Mouse (Mus musculus) kidney, embryonic 16.5 days (tissue): Measurements from ENCODE around the gene Bahcc1. TPM values are rescaled to one million over a fixed set of nuclear protein-coding genes. Genes with fewer than 3 reads are reported as not detected.

Experiments used
- ATAC-seq: fragments of 200-750 bp; cut with Nextera tagmentation; 2 replicates; pipeline ENCODE4 v1.8.0; 2017; ENCODE audit warnings: moderate TSS enrichment; ENCODE audit not compliant: low FRiP score, low TSS enrichment
- H3K27ac ChIP-seq: fragments of 300-500 bp; sonication (generic); 2 replicates; pipeline ENCODE4 v1.5.1; 2014; ENCODE audit warnings: low read length
- H3K27me3 ChIP-seq: fragments of 300-500 bp; sonication (generic); 2 replicates; pipeline ENCODE4 v1.6.1; 2014; ENCODE audit warnings: low read length, control low read depth, mixed read lengths; ENCODE audit not compliant: insufficient read depth
- H3K36me3 ChIP-seq: fragments of 300-500 bp; sonication (generic); 2 replicates; pipeline ENCODE4 v1.6.1; 2014; ENCODE audit warnings: low read length, control low read depth, mixed read lengths; ENCODE audit not compliant: insufficient read depth
- H3K4me1 ChIP-seq: fragments of 300-500 bp; sonication (generic); 2 replicates; pipeline ENCODE4 v1.6.1; 2014; ENCODE audit warnings: low read length, control low read depth, mixed read lengths; ENCODE audit not compliant: insufficient read depth
- H3K4me2 ChIP-seq: fragments of 300-500 bp; sonication (generic); replicated peaks from 2 replicates; pipeline ENCODE4 v1.6.1; 2014; ENCODE audit warnings: low read depth, low read length
- H3K4me3 ChIP-seq: fragments of 300-500 bp; sonication (generic); 2 replicates; pipeline ENCODE4 v1.5.1; 2014; ENCODE audit warnings: mild to moderate bottlenecking, low read length
- H3K9ac ChIP-seq: fragments of 300-500 bp; sonication (generic); replicated peaks from 2 replicates; pipeline ENCODE4 v1.6.1; 2014; ENCODE audit warnings: low read length
- H3K9me3 ChIP-seq: fragments of 300-500 bp; sonication (generic); 2 replicates; pipeline ENCODE4 v1.6.1; 2016; ENCODE audit warnings: low read length, control low read depth
- WGBS: fragments of 180-500 bp; shearing (Covaris S2); extraction: QIAGEN DNeasy Blood & Tissue Kit; methylation state at CpG from one replicate; pipeline ENCODE4 v1.1.7; 2014; 5-methylcytosine and 5-hydroxymethylcytosine counted together
- polyA plus RNA-seq: library from polyadenylated mRNA; unstranded; fragments of >200 nt; fragmentation: Nextera tagmentation; extraction: Ambion mirVana; gene quantifications from 2 replicates; pipeline ENCODE4 v1.2.1, GENCODE M21; 2015

Gene Bahcc1
- polyA plus RNA-seq, 1 experiment from 2014 or later: 14.2 TPM

DNA sequence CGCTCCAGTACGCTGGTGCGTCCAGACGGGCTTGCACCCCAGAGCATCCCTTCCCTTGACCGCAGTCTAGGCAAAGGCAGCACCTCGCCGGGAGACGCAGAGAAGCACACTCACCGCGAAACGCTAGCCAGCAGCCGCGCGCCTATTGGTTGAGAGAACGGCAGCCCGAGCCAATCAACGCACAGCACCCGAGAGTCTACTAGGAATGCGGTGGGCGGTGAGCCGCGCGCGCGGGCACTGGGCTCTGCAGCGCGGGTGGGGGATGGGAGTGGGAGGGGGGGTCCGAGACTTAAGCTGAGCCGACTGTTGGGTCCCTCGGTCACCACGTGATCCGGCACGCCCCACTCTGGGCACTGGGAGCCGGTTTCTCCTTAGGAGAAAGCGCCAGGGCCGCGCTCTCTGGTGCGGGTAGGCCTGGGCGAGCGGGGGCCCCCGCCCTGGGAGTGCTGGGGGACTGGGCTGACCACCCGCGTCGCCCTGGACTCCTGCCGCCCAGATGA, 78.1 kb downstream of the Bahcc1 start:
- peak overlapping the region; percentile 95 for H3K27ac ChIP-seq
- H3K9ac ChIP-seq: peak overlapping the region; percentile 73
- H3K4me1 ChIP-seq: peaks cover 56% of the 10 kb centered on the region
- no peaks in the 10 kb centered on the region for H3K9me3 ChIP-seq
- H3K36me3 ChIP-seq: no peaks in the 10 kb centered on the region
- under 1% methylated on average over 45 of the region's 45 CpGs for WGBS
- peak overlapping the region; percentile 44 for H3K4me3 ChIP-seq
- peak overlapping the region; percentile 79 for H3K4me2 ChIP-seq
- ATAC-seq: peak; percentile 90
- H3K27me3 ChIP-seq: no peaks in the 10 kb centered on the region

DNA sequence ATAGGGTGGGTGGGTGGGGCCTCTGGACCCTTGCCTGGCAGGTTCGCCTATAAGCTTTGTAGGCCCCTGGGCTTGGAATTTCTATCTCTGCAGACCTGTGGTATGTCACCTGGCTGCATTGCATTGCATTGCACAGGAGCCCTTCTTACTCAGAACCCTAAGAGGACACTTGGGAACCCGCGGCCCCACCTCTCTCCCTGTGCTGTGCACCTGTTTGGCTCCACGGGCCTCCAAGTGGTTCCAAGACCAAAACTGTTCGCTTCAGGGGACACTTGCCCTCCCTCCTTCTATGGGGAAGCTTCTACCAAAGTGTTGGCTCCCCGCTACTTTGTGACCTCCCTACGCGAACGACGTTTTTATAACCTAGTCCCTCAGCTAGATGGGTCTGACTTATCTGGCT, 78.8 kb downstream of the Bahcc1 start:
- no peaks in the 10 kb centered on the region for H3K36me3 ChIP-seq
- H3K4me2 ChIP-seq: peak overlapping the region; percentile 79
- peak overlapping the region; percentile 44 for H3K4me3 ChIP-seq
- no peaks in the 10 kb centered on the region for H3K9me3 ChIP-seq
- no peaks in the 10 kb centered on the region for H3K27me3 ChIP-seq
- peak overlapping the region; percentile 73 for H3K9ac ChIP-seq
- ATAC-seq: no peak; the same call in 1 of the 2 replicates
- peaks cover 49% of the 10 kb centered on the region for H3K4me1 ChIP-seq
- H3K27ac ChIP-seq: peak overlapping the region; percentile 95
- 45% methylated on average over 10 of the region's 10 CpGs for WGBS

DNA sequence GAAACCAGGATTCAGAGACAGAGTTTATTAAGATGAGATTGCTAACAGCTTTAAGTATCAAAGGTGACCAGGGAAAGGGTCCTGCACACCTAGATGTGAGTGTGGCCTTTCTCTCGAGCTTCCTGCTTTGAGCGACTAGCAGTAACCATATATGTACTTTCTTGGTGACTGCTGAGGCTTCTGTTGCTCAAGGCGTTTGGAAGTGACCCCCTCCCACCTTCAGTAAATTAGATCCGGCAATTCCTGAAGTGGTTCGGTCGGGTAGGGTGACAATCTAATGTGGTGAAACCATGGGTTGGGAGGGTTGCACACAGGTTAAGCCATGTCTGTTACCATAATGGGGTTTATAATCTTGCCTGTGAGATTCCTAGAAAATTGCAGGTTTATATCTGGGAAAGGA, 79.3 kb downstream of the Bahcc1 start:
- no peak for ATAC-seq
- Histone ChIP-seq H3K4me2 (no peak overlapping the region), H3K9ac (no peak overlapping the region), H3K4me3 (no peak overlapping the region), H3K4me1 (peaks cover 48% of the 10 kb centered on the region), H3K27me3 (no peaks in the 10 kb centered on the region), H3K27ac (peak overlapping the region; percentile 25; the same call in 1 of the 2 replicates), H3K9me3 (no peaks in the 10 kb centered on the region), H3K36me3 (no peaks in the 10 kb centered on the region)
- 51% methylated on average over 6 of the region's 6 CpGs for WGBS

DNA sequence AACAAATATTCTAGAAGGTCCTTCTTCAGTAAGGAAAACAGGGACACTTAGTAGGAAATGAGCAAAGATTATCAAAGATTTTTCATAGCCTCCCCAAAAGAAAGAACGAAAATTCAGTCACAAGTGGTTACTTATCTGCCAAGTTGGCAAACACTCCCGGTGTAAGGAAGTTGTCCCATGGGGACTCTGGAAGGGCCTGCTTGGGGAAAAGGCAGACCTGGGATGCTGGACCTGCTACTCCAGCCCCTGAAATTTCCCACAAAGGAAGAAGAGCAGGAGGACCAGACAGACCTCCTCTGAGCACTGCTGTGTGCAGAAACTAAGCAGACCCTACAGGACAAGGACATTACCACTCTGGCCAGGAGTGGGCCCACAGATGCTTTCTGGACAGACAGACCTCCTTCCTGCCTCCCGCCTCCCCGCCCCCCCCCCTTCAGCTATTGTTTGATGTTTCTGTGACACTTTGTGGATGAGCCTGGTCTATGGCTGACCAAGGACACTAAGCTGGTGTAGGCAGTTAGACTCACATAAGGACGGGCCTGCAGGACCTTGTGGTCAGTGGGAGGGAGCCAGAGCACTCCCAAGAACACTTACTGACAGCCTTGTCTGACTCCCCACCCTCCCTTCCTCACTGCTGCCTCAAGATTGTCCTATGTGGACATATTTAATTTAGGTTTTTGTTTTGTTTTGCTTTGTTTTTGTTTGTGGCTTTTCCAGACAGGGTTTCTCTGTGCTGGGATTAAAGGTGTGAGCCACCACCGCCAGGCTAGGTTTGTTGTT, 81.3 kb downstream of the Bahcc1 start:
- H3K27ac ChIP-seq: no peak overlapping the region
- 63% methylated on average over 6 of the region's 6 CpGs for WGBS
- no peak overlapping the region for H3K4me2 ChIP-seq
- no peaks in the 10 kb centered on the region for H3K27me3 ChIP-seq
- H3K9ac ChIP-seq: no peak overlapping the region
- no peaks in the 10 kb centered on the region for H3K36me3 ChIP-seq
- no peak overlapping the region for H3K4me3 ChIP-seq
- no peak for ATAC-seq
- H3K9me3 ChIP-seq: no peaks in the 10 kb centered on the region
- peaks cover 37% of the 10 kb centered on the region for H3K4me1 ChIP-seq

DNA sequence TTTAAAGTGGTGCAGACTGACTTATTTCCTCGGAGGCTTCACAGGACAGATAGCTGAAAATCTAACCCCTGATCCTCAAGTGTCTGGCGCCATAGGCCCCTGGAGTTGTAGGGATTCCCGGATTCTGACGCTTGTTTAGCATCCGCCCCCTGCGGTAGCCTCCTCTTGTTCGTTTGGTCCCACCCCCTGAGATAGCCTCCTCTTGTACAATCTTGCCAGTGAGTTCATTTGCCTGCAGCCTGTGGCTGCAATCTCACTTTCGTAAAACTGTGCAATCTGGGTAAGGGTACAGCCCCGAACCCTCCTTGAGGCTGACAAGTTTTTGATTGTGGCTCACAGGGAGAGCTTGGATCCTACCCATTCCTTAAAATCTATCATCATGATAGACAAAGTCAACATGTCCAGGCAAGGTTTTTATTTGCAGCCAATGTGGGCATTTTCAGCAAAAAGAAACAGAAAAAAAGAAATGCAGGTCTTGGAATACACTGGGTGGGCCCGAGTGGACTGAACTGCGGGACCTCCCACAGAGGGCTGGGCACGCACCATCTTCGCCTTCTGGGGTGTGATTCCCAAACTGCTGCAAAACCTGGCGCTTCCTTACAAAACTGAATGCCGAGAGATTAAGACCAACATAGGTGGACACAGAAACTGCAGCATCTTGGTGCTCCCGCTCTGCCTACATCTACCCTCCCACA, 82.1 kb downstream of the Bahcc1 start:
- Histone ChIP-seq H3K9me3 (no peaks in the 10 kb centered on the region), H3K27ac (peak overlapping the region; percentile 99; the same call in 1 of the 2 replicates), H3K36me3 (no peaks in the 10 kb centered on the region), H3K9ac (no peak overlapping the region; the same call in 1 of the 2 replicates), H3K4me3 (no peak overlapping the region), H3K27me3 (no peaks in the 10 kb centered on the region), H3K4me1 (peaks cover 37% of the 10 kb centered on the region), H3K4me2 (peak overlapping the region; percentile 65; the same call in 1 of the 2 replicates)
- 58% methylated on average over 16 of the region's 16 CpGs for WGBS
- no peak for ATAC-seq

DNA sequence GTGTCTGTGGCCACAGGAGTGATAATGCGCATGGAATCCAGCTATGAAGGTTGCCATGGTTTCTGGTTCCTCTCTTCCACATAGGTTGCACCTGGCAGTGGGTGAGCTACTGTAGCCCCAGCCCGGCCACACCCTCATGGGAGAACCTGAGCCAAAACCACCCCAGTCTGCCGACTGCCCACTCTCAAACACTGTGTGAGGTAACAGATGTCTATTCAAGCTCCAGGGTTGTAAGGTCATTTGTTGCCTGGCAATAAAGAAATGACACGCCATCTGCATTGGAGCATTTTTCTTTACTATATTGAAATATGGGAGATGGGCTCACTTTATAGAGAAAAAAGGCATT, 82.6 kb downstream of the Bahcc1 start:
- no peaks in the 10 kb centered on the region for H3K36me3 ChIP-seq

DNA sequence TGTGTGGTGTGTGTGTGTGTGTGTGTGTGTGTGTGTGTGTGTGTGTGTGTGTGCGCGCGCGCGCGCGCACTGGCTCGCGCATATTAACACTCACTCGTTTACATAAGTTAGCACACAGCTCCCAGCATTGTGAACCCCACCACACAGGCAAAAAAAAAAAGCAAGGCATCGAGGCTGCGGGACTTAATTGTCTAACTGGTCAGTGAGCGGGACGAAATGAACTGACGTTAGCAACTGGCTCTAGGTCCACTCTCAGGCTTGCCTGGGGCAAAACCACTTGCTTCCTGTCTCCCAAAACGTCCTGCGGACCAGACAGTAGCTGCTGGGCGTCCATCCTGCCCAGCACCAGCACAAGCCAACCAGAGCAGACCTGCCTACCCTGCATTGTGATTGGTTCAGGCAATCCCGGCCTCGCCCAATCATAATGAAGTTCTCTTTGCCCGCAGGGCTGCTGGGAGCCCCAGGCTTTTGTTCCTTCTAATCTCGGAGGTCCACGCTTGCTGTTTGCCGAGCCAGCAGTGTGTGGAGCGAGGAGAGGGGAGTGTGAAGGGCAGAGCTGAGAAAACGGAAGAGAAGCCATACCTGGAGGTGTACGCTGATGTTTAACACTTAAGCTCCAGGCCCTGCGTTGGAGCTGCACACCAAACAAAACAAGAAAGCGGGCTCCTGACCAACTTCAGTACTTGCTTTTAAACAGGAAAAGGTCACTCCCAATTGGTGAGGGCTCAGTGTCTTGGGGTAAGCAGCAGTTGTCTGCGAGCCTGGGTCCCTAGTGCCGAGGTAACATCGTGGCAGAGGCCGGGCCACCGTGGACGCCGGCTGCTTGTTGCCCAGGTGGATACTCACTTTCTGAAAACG, 83.3 kb downstream of the Bahcc1 start:
- peak overlapping the region; percentile 91 for H3K9ac ChIP-seq
- peak; percentile 97 for ATAC-seq
- 3% methylated on average over 37 of the region's 37 CpGs for WGBS
- H3K27ac ChIP-seq: peak overlapping the region; percentile 99
- peaks cover 30% of the 10 kb centered on the region for H3K4me1 ChIP-seq
- H3K36me3 ChIP-seq: no peaks in the 10 kb centered on the region
- H3K4me3 ChIP-seq: peak overlapping the region; percentile 57
- H3K9me3 ChIP-seq: no peaks in the 10 kb centered on the region
- no peaks in the 10 kb centered on the region for H3K27me3 ChIP-seq
- H3K4me2 ChIP-seq: peak overlapping the region; percentile 65

More for the DNA sequence above, 82.6 kb downstream of the Bahcc1 start:
- Histone ChIP-seq H3K4me1 (peaks cover 34% of the 10 kb centered on the region), H3K9me3 (no peaks in the 10 kb centered on the region), H3K27ac (peak overlapping the region; percentile 99), H3K4me3 (peak overlapping the region; percentile 57), H3K4me2 (peak overlapping the region; percentile 65), H3K9ac (peak overlapping the region; percentile 63), H3K27me3 (no peaks in the 10 kb centered on the region)
- WGBS: 36% methylated on average over 4 of the region's 4 CpGs
- ATAC-seq: no peak

DNA sequence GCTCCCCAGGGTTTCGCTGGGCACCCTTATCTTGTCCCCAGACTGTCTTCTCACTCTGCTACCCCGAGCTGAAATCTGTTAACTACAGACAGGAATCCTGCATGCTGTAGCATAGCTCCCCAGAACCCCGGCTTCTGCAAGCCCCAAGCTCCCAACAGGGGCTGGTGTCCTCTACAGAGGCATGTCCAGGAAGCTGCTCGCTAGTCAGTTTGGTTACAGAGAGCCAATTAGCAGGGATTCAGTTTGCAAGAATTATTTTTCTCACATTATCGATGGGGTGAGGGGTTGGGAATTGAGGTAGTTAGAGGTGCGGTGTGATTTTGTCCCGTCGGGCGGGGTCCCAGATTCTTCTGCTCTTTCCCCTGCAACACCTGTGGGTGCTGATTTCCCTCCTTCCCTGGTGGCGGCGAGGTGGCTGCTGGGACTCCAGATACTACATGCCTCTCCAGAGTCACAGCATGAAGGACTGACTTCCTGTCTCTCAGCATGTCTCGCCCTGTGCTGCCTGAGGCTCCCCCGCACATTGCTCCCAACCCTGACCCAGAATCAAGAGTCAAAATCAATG, 84.0 kb downstream of the Bahcc1 start:
- H3K9me3 ChIP-seq: no peaks in the 10 kb centered on the region
- WGBS: 12% methylated on average over 13 of the region's 13 CpGs
- H3K4me1 ChIP-seq: peaks cover 23% of the 10 kb centered on the region
- H3K27ac ChIP-seq: peak overlapping the region; percentile 99
- peak overlapping the region; percentile 57 for H3K4me3 ChIP-seq
- peak overlapping the region; percentile 65 for H3K4me2 ChIP-seq
- no peaks in the 10 kb centered on the region for H3K27me3 ChIP-seq
- no peaks in the 10 kb centered on the region for H3K36me3 ChIP-seq
- ATAC-seq: peak; percentile 32; the same call in 1 of the 2 replicates
- H3K9ac ChIP-seq: peak overlapping the region; percentile 91

DNA sequence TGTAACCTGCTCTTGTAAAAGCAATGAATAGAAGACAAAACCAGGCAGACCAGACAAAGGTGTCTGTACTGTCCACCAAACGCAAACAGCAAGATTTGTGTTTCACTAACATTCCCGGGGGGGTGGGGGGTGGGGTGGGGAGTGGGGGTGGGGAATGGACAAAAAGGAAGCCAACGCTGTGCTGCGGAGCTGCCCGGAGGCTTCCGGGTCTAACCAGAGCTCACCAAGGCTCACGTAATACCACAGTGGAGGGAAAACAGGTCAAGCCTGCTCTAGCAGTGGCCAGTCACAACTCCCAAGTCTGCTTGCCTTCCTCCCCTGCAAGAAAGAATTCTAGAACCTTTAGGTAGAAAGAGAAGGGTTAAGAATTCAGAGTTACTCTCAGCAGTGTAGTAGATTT, 84.7 kb downstream of the Bahcc1 start:
- peak overlapping the region; percentile 99 for H3K27ac ChIP-seq
- WGBS: 61% methylated on average over 7 of the region's 7 CpGs
- no peaks in the 10 kb centered on the region for H3K9me3 ChIP-seq
- no peaks in the 10 kb centered on the region for H3K36me3 ChIP-seq
- H3K4me3 ChIP-seq: peak overlapping the region; percentile 57; the same call in 1 of the 2 replicates
- H3K4me1 ChIP-seq: peaks cover 17% of the 10 kb centered on the region
- no peak for ATAC-seq
- peak overlapping the region; percentile 65 for H3K4me2 ChIP-seq
- H3K9ac ChIP-seq: peak overlapping the region; percentile 91
- H3K27me3 ChIP-seq: no peaks in the 10 kb centered on the region
